Mouse (Mus musculus) bone marrow, adult 2 months (tissue): Measurements from ENCODE around the gene Rex1bd.

Experiments used
- CTCF ChIP-seq: fragments of 200-500 bp; IDR thresholded peaks from 2 replicates; pipeline ENCODE4 v1.5.1; 2011; ENCODE audit warnings: low read length, control low read depth; ENCODE audit not compliant: control insufficient read depth, insufficient read depth
- POLR2A ChIP-seq: fragments of 200-500 bp; IDR thresholded peaks from 2 replicates; pipeline ENCODE4 v1.6.1; 2011; ENCODE audit warnings: low read depth, mild to moderate bottlenecking, control low read depth, low read length, borderline replicate concordance; ENCODE audit not compliant: control insufficient read depth

DNA sequence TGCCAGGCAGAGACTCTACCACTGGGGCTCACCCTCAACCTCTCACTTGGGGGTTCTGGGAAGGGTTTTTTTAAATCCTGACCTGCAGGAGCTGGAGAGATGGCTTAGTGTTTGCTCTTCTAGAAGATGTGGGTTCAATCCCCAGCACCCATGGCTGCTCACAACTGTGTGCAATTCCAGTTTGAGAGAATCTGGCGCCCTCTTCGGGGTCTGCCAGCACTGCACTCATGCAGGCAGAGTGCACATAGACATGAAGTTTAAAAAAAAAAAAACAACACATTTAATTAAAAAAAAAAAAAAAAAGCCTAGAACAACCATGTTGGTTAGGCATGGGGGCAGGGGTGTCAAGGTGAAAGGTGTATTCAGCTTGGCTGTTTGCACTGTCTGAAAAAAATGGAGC is 23.8 kb upstream of the Rex1bd start:
- TF ChIP-seq CTCF (no peak; the same call in 1 of the 2 replicates), POLR2A (no peak)
